Mouse (Mus musculus) heart, adult 2 months (tissue): ENCODE data around the gene Rabl2. TPM values are rescaled to one million over a fixed set of nuclear protein-coding genes. Genes with fewer than 3 reads are reported as not detected.
A peak's percentile ranks its signal among the peaks of the same experiment; 100 is the strongest.

Experiments used
- DNase-seq, 2 experiments: peaks; one replicate each; pipeline ENCODE4 v3.0.0; 2021
- H3K27ac ChIP-seq: fragments of 200-600 bp; 2 replicates; pipeline ENCODE4 v1.8.1; 2022
- H3K27me3 ChIP-seq: fragments of 200-500 bp; 2 replicates; pipeline ENCODE4 v1.6.1; 2012; ENCODE audit warnings: mild to moderate bottlenecking, low read length, inconsistent platforms, mixed read lengths; ENCODE audit not compliant: control insufficient read depth, insufficient read depth
- H3K36me3 ChIP-seq: fragments of 200-500 bp; 2 replicates; pipeline ENCODE4 v1.6.1; 2012; ENCODE audit warnings: low read length, inconsistent platforms; ENCODE audit not compliant: control insufficient read depth, insufficient read depth
- H3K4me1 ChIP-seq: fragments of 200-500 bp; 2 replicates; pipeline ENCODE4 v1.6.1; 2011; ENCODE audit warnings: low read length; ENCODE audit not compliant: control insufficient read depth, insufficient read depth
- H3K4me3 ChIP-seq: fragments of 200-600 bp; 2 replicates; pipeline ENCODE4 v1.8.1; 2022
- H3K79me2 ChIP-seq: fragments of 200-500 bp; replicated peaks from 2 replicates; pipeline ENCODE4 v1.6.1; 2012; ENCODE audit warnings: mild to moderate bottlenecking, inconsistent platforms, low read length, moderate library complexity, mixed read lengths; ENCODE audit not compliant: control insufficient read depth, insufficient read depth
- H3K9ac ChIP-seq: fragments of 200-500 bp; 2 replicates; pipeline ENCODE4 v1.6.1; 2012; ENCODE audit warnings: low read depth, mild to moderate bottlenecking, control low read depth, inconsistent platforms, low read length, mixed read lengths
- CTCF ChIP-seq: fragments of 200-600 bp; IDR thresholded peaks from 2 replicates; pipeline ENCODE4 v1.8.1; 2022; ENCODE audit warnings: antibody characterized with exemption, mild to moderate bottlenecking, moderate library complexity
- EP300 ChIP-seq: fragments of 200-500 bp; IDR thresholded peaks from 2 replicates; pipeline ENCODE4 v1.6.1; 2011; ENCODE audit warnings: low read depth, low read length, control low read depth; ENCODE audit not compliant: insufficient read depth
- POLR2A ChIP-seq: fragments of 200-500 bp; IDR thresholded peaks from 2 replicates; pipeline ENCODE4 v1.6.1; 2011; ENCODE audit warnings: mild to moderate bottlenecking, low read depth, low read length, control low read depth; ENCODE audit not compliant: insufficient read depth
- whole genome bisulfite sequencing: fragments of 180-500 bp; shearing (Covaris S2); methylation state at CpG from one replicate; pipeline ENCODE4 v1.1.7; 2018; 5-methylcytosine and 5-hydroxymethylcytosine counted together
- intact Hi-C: fragments of 180-260 bp; cut with DNase I; formaldehyde crosslinking; loops from one replicate; pipeline ENCODE4 v1.15.1; 2025
- polyA plus RNA-seq: library from polyadenylated mRNA; depleted of rRNA; stranded (reverse); fragments of >200 nt; gene quantifications from 2 replicates; pipeline ENCODE4 v1.2.3, GENCODE M21; 2012
- total RNA-seq, 2 experiments: library from RNA; stranded (reverse); gene quantifications; 2 replicates each; pipeline ENCODE4 v1.2.3; 2021

Rabl2 gene
- total and polyA plus RNA-seq, 3 experiments: 3.7 to 5.2 (median 4.2) TPM

DNA sequence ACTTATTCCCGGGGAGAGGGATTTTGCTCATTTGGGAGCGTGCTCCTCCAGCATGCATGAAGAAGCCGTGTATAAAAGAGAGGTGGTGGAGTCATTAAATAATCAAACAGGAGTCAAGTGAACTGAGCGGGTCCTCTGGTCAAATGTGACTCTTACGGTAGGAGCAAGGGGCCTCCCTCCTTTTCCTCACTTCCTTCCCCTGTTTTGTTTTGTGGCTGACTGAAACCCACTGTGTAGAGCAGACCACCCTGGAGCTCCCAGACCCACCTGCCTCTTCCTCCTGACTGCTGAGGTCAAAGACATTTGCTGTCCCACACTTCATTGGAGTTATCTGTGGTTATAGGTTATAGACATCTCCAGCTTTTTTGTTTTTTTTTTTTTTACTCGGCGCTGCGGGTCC lies 15.8 kb upstream of the Rabl2 start:
- no peaks in the 10 kb centered on the region for H3K4me1 ChIP-seq
- H3K9ac ChIP-seq: no peak overlapping the region
- intact Hi-C loops: no loop called here

DNA sequence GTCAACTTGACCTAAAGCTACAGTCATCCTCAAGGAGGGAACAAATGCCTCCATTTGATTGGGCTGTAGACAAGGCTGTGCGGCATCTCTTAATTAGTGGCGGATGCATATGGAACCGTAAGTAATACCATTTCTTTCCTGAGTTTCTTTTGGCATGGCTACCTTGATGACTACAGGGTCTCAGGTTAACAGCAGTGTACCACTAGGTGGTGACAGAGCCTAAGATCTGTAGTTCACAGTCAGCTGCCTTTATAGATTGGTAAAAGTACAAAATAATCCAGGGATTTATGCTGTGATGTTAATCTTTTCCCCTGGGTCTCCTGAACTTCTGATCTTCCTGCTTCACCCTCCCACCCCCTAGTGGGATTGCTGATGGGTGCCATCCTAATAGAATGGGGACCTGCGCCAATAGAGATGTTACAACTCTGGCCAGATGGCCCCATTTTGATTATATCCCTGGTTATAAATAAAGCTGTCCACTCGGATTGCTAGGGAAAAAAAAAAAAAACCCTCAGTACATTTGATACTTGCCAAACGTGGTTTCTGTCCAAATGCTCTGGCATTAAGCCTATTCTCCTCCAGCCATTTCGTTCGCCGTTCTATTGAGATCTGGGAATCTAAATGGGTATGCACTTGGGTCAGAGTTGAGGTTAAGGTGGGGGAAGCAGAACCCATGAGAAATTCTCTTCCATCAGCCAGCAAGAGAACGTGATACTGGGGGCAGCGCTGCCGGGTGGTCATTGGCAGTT lies 14.3 kb upstream of the Rabl2 start:
- intact Hi-C loops: no loop called here
- WGBS: 63% methylated on average over 12 of the region's 12 CpGs

More for the DNA sequence above, 15.8 kb upstream of the Rabl2 start:
- H3K27ac ChIP-seq: no peak overlapping the region
- no peaks in the 10 kb centered on the region for H3K27me3 ChIP-seq
- no peaks in the 10 kb centered on the region for H3K36me3 ChIP-seq
- no peak for DNase-seq
- H3K4me3 ChIP-seq: no peak overlapping the region
- TF ChIP-seq EP300: no peak
- no peak for TF ChIP-seq CTCF
- TF ChIP-seq POLR2A: no peak
- 67% methylated on average over 8 of the region's 8 CpGs for WGBS
- no peaks in the 10 kb centered on the region for H3K79me2 ChIP-seq

DNA sequence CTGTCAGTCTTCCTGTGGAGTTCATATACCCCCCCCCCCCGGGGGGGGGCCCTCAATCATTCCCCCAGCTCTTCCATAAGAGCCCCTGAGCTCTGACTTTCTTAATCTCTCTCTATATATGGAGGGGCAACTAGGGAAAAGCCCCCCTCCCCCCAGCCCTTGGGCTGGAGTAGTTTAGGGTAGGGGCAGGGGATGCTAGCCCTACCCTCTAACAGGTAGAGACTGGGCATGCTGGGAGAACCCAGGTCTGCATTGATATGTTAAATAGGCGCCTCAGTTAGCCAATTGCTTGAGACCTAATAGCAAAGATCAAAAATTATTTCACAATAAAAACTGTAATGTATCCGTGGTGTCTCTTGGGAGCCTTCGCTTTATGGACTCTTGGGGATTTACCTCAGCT lies 825 bp upstream of the Rabl2 start:
- Histone ChIP-seq H3K4me1 (peaks cover 1% of the 10 kb centered on the region), H3K27me3 (no peaks in the 10 kb centered on the region), H3K9ac (no peak overlapping the region), H3K4me3 (no peak overlapping the region), H3K27ac (no peak overlapping the region), H3K36me3 (no peaks in the 10 kb centered on the region), H3K79me2 (no peaks in the 10 kb centered on the region)
- TF ChIP-seq EP300 (no peak), CTCF (no peak), POLR2A (no peak)
- intact Hi-C loops: no loop called here
- no peak for DNase-seq
- 41% methylated on average over 4 of the region's 4 CpGs for WGBS

More for the DNA sequence above, 14.3 kb upstream of the Rabl2 start:
- DNase-seq: no peak
- H3K27me3 ChIP-seq: no peaks in the 10 kb centered on the region
- no peaks in the 10 kb centered on the region for H3K36me3 ChIP-seq
- H3K9ac ChIP-seq: no peak overlapping the region
- no peak overlapping the region for H3K27ac ChIP-seq
- H3K4me1 ChIP-seq: no peaks in the 10 kb centered on the region
- H3K4me3 ChIP-seq: no peak overlapping the region
- no peaks in the 10 kb centered on the region for H3K79me2 ChIP-seq
- TF ChIP-seq CTCF (peak; percentile 37), EP300 (no peak), POLR2A (no peak)

DNA sequence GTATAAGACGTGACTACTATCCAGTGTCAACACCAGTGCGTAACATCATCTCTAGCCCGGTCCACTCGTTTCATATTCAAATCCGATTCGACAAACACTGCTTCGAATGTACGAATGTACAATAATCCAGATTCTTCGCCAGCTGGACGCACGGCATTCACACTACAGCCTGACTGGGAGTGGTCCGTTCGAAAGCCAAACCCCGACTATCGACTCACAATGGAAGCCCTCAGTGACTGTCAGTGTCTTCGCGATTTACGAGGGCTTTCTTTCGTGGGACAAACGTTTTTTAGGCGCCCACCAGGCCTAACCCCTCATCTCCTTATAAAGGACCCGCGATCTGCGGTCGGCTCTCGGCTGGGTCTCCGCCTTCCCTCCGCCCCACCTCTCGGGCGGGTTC lies 406 bp downstream of the Rabl2 start:
- Histone ChIP-seq H3K4me1 (peaks cover 1% of the 10 kb centered on the region), H3K36me3 (no peaks in the 10 kb centered on the region), H3K27me3 (no peaks in the 10 kb centered on the region), H3K9ac (peak overlapping the region; percentile 77), H3K4me3 (peak overlapping the region; percentile 60), H3K79me2 (no peaks in the 10 kb centered on the region), H3K27ac (peak overlapping the region; percentile 10)
- WGBS: 1% methylated on average over 30 of the region's 30 CpGs
- intact Hi-C loops: no loop called here
- no peak for DNase-seq
- no peak for TF ChIP-seq POLR2A
- TF ChIP-seq EP300: no peak
- no peak for TF ChIP-seq CTCF

DNA sequence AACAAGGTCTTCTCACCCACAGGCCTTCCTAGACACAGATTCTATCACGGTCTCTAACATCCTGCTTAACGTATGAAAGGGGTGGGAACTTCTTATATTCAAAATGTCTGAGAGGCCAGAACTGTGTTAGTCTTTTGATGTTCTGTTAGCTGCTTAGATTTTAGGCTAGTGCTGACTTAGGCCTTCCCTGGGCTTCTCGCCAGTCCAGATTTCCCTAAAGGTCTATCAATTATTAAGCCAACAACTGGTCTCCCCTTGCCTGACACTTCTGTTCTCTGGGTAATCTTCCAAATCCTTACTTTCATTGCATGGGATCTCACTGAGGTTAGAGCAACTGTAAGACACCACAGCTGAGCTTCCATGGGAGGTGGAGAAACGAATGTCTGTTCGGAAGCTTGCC lies 2.6 kb downstream of the Rabl2 start:
- intact Hi-C loops: no loop called here
- no peak overlapping the region for H3K9ac ChIP-seq
- 78% methylated on average over 5 of the region's 5 CpGs for WGBS
- TF ChIP-seq CTCF (no peak), POLR2A (no peak), EP300 (no peak)
- no peak for DNase-seq
- no peaks in the 10 kb centered on the region for H3K36me3 ChIP-seq
- no peak overlapping the region for H3K4me3 ChIP-seq
- H3K4me1 ChIP-seq: peaks cover 7% of the 10 kb centered on the region
- no peak overlapping the region for H3K27ac ChIP-seq
- H3K27me3 ChIP-seq: no peaks in the 10 kb centered on the region
- H3K79me2 ChIP-seq: no peaks in the 10 kb centered on the region

DNA sequence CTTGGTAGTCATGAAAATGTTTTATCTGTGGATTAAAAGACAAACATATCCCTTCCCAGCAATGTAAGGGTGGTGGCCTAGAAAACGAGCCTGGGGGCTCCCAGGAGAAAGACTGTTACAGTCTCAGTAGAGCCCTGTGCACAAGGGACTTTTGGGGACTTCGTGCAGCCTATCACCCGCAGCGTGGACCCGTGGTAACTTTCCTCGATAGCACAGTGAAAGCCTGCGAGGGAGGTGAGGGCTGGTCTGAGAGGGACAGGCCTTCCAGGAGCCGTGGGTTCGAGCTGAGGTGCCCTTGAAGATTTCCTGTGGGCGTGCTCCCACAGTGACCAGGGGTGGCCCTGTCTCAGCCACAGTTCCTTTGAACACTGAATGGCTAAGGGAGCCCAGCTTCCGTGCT lies 6.1 kb downstream of the Rabl2 start:
- 69% methylated on average over 11 of the region's 11 CpGs for WGBS
- Histone ChIP-seq H3K4me1 (peaks cover 6% of the 10 kb centered on the region), H3K27me3 (no peaks in the 10 kb centered on the region), H3K79me2 (no peaks in the 10 kb centered on the region), H3K9ac (no peak overlapping the region), H3K4me3 (no peak overlapping the region), H3K36me3 (no peaks in the 10 kb centered on the region), H3K27ac (peak overlapping the region; percentile 60)
- intact Hi-C loops: no loop called here
- no peak for DNase-seq
- TF ChIP-seq EP300: no peak
- no peak for TF ChIP-seq CTCF
- TF ChIP-seq POLR2A: no peak
